Comparison of ENCODE assay signal across 9 mouse cellular contexts in genomic region chr1:168426900-168427299, GRCm38 (mm10). TPM values are rescaled to one million over a fixed set of nuclear protein-coding genes. Genes with fewer than 3 reads are reported as not detected.
DNase-seq lines count a peak whose midpoint lies in the region; ATAC-seq lines count a peak whose summit lies in the region.
"Had no signal": no experiment of that assay in that cellular context is flagged by ENCODE, and none has a peak within 500 bp of the region (broad histone marks: within the 10 kb centered on the region; RNA-seq: fewer than 3 reads in every experiment).

No protein-coding gene starts in this region.

- DNase-seq in kidney, postnatal 4 days = no peak
- no peak for DNase-seq in hindbrain, embryonic 14.5 days (ENCODE audit: low spot score)
- DNase-seq in ovary, postnatal 36 days (ENCODE audit: low spot score) = no peak
- no peak for DNase-seq in ovary, postnatal 14 days (ENCODE audit: low spot score)
- no peak for DNase-seq in cerebellum, postnatal 10 days
- DNase-seq: thymus, postnatal 25 days had no signal

- H3K9me3 ChIP-seq in kidney, embryonic 16.5 days (ENCODE audit: low read length) = no peaks in the 10 kb centered on the region
- no peaks in the 10 kb centered on the region for H3K9me3 ChIP-seq in embryonic facial prominence, embryonic 15.5 days (replicated peaks)
- H3K9me3 ChIP-seq in hindbrain, embryonic 14.5 days (ENCODE audit: control insufficient read depth, low read length) = no peaks in the 10 kb centered on the region
- no peaks in the 10 kb centered on the region for H3K9me3 ChIP-seq in midbrain, embryonic 16.5 days (replicated peaks; ENCODE audit: control insufficient read depth, low read length, poor library complexity, severe bottlenecking)

- H3K9ac ChIP-seq in kidney, embryonic 16.5 days (replicated peaks; ENCODE audit: low read length) = peak overlapping the region; percentile 77
- H3K9ac ChIP-seq in embryonic facial prominence, embryonic 15.5 days = no peak overlapping the region
- peak overlapping the region; percentile 94 for H3K9ac ChIP-seq in hindbrain, embryonic 14.5 days
- H3K9ac ChIP-seq in midbrain, embryonic 16.5 days (ENCODE audit: low read depth, low read length) = peak overlapping the region; percentile 74

- peak overlapping the region; percentile 66 for H3K4me2 ChIP-seq in kidney, embryonic 16.5 days (replicated peaks; ENCODE audit: low read depth, low read length)
- H3K4me2 ChIP-seq in embryonic facial prominence, embryonic 15.5 days (replicated peaks) = peak overlapping the region; percentile 56
- peak overlapping the region; percentile 67 for H3K4me2 ChIP-seq in hindbrain, embryonic 14.5 days (replicated peaks)
- H3K4me2 ChIP-seq in midbrain, embryonic 16.5 days (ENCODE audit: low read length) = peak overlapping the region; percentile 79

- H3K36me3 ChIP-seq in kidney, embryonic 16.5 days (ENCODE audit: insufficient read depth, low read length) = peaks cover 3% of the 10 kb centered on the region; the same call in 1 of the 2 replicates
- no peaks in the 10 kb centered on the region for H3K36me3 ChIP-seq in embryonic facial prominence, embryonic 15.5 days
- no peaks in the 10 kb centered on the region for H3K36me3 ChIP-seq in hindbrain, embryonic 14.5 days (replicated peaks; ENCODE audit: control insufficient read depth, insufficient read depth)
- no peaks in the 10 kb centered on the region for H3K36me3 ChIP-seq in midbrain, embryonic 16.5 days (ENCODE audit: control insufficient read depth, insufficient read depth, low read length)

- WGBS in kidney, embryonic 16.5 days = 20% methylated on average over 9 of the region's 9 CpGs
- 62% methylated on average over 9 of the region's 9 CpGs for WGBS in embryonic facial prominence, embryonic 15.5 days
- WGBS in hindbrain, embryonic 14.5 days = 28% methylated on average over 9 of the region's 9 CpGs
- WGBS in midbrain, embryonic 16.5 days = 41% methylated on average over 9 of the region's 9 CpGs

- peaks cover 56% of the 10 kb centered on the region for H3K4me1 ChIP-seq in kidney, embryonic 16.5 days (ENCODE audit: insufficient read depth, low read length)
- peaks cover 49% of the 10 kb centered on the region for H3K4me1 ChIP-seq in embryonic facial prominence, embryonic 15.5 days
- peaks cover 50% of the 10 kb centered on the region for H3K4me1 ChIP-seq in hindbrain, embryonic 14.5 days (replicated peaks; ENCODE audit: control insufficient read depth, insufficient read depth, low read length)
- peaks cover 31% of the 10 kb centered on the region for H3K4me1 ChIP-seq in midbrain, embryonic 16.5 days (ENCODE audit: control insufficient read depth, insufficient read depth, low read length)

- peak overlapping the region; percentile 94 for H3K27ac ChIP-seq in kidney, embryonic 16.5 days (ENCODE audit: low read length)
- H3K27ac ChIP-seq in embryonic facial prominence, embryonic 15.5 days (replicated peaks) = no peak overlapping the region
- peak overlapping the region; percentile 77 for H3K27ac ChIP-seq in hindbrain, embryonic 14.5 days
- H3K27ac ChIP-seq in midbrain, embryonic 16.5 days (ENCODE audit: low read length) = peak overlapping the region; percentile 80

- peak overlapping the region; percentile 99 for H3K4me3 ChIP-seq in kidney, embryonic 16.5 days (ENCODE audit: low read length)
- H3K4me3 ChIP-seq in embryonic facial prominence, embryonic 15.5 days (replicated peaks) = peak overlapping the region; percentile 83
- H3K4me3 ChIP-seq in hindbrain, embryonic 14.5 days (replicated peaks; ENCODE audit: low read length) = peak overlapping the region; percentile 71
- peak overlapping the region; percentile 96 for H3K4me3 ChIP-seq in midbrain, embryonic 16.5 days (ENCODE audit: low read depth, low read length)

- H3K27me3 ChIP-seq in kidney, embryonic 16.5 days (ENCODE audit: insufficient read depth, low read length) = no peaks in the 10 kb centered on the region
- H3K27me3 ChIP-seq in embryonic facial prominence, embryonic 15.5 days = no peaks in the 10 kb centered on the region
- no peaks in the 10 kb centered on the region for H3K27me3 ChIP-seq in hindbrain, embryonic 14.5 days (ENCODE audit: control insufficient read depth, insufficient read depth, low read length)
- no peaks in the 10 kb centered on the region for H3K27me3 ChIP-seq in midbrain, embryonic 16.5 days (ENCODE audit: control insufficient read depth, insufficient read depth, low read depth, low read length)

- no peak for ATAC-seq in kidney, embryonic 16.5 days (ENCODE audit: low FRiP score, low TSS enrichment)
- no peak for ATAC-seq in embryonic facial prominence, embryonic 15.5 days (ENCODE audit: insufficient number of reproducible peaks, low FRiP score, low TSS enrichment, low read depth)
- ATAC-seq in hindbrain, embryonic 14.5 days (ENCODE audit: low FRiP score) = no peak
- ATAC-seq in midbrain, embryonic 16.5 days = no peak

RNA-seq across cellular contexts. Expression of gene Pbx1, which starts 5.2 kb away (rescaled TPM):
- 67.3 and 75.5 TPM in 2 replicates for polyA plus RNA-seq in kidney, embryonic 16.5 days (2015; fragmentation: Nextera tagmentation; extraction: Ambion mirVana)
- polyA plus RNA-seq in embryonic facial prominence, embryonic 15.5 days (2015; fragmentation: Nextera tagmentation; extraction: Ambion mirVana) = 29.5 and 33.3 TPM in 2 replicates
- polyA plus RNA-seq in hindbrain, embryonic 14.5 days (2014; fragmentation: Nextera tagmentation; extraction: Ambion mirVana) = 46.3 and 48.6 TPM in 2 replicates
- polyA plus RNA-seq in midbrain, embryonic 16.5 days (2015; fragmentation: Nextera tagmentation; extraction: Ambion mirVana) = 71.8 and 77.8 TPM in 2 replicates
